Mouse (Mus musculus) neural tube, embryonic 13.5 days (tissue): ENCODE results near the gene Zbtb12. TPM values are rescaled to one million over a fixed set of nuclear protein-coding genes. Genes with fewer than 3 reads are reported as not detected.

Source experiments
- ATAC-seq: fragments of 200-750 bp; cut with Nextera tagmentation; 2 replicates; pipeline ENCODE4 v1.8.0; 2017; ENCODE audit warnings: low read depth, mild to moderate bottlenecking, moderate TSS enrichment, moderate library complexity
- H3K27ac ChIP-seq: fragments of 300-500 bp; sonication (generic); replicated peaks from 2 replicates; pipeline ENCODE4 v1.5.1; 2015; ENCODE audit warnings: moderate library complexity, mild to moderate bottlenecking, inconsistent platforms
- H3K27me3 ChIP-seq: fragments of 300-500 bp; sonication (generic); 2 replicates; pipeline ENCODE4 v1.6.1; 2015; ENCODE audit warnings: mild to moderate bottlenecking, inconsistent platforms
- H3K36me3 ChIP-seq: fragments of 300-500 bp; sonication (generic); 2 replicates; pipeline ENCODE4 v1.6.1; 2015; ENCODE audit warnings: mild to moderate bottlenecking, inconsistent platforms
- H3K4me1 ChIP-seq: fragments of 300-500 bp; sonication (generic); replicated peaks from 2 replicates; pipeline ENCODE4 v1.6.1; 2015; ENCODE audit warnings: inconsistent platforms
- H3K4me2 ChIP-seq: fragments of 300-500 bp; sonication (generic); 2 replicates; pipeline ENCODE4 v1.6.1; 2015; ENCODE audit warnings: inconsistent platforms, mild to moderate bottlenecking, moderate library complexity
- H3K4me3 ChIP-seq: fragments of 300-500 bp; sonication (generic); 2 replicates; pipeline ENCODE4 v1.5.1; 2015; ENCODE audit warnings: mild to moderate bottlenecking, inconsistent platforms
- H3K9ac ChIP-seq: fragments of 300-500 bp; sonication (generic); 2 replicates; pipeline ENCODE4 v1.6.1; 2015; ENCODE audit warnings: moderate library complexity, mild to moderate bottlenecking, inconsistent platforms
- H3K9me3 ChIP-seq: fragments of 300-500 bp; sonication (generic); 2 replicates; pipeline ENCODE4 v1.6.1; 2016; ENCODE audit warnings: inconsistent platforms
- WGBS: fragments of 180-500 bp; shearing (Covaris S2); methylation state at CpG from one replicate; pipeline ENCODE4 v1.1.7; 2015; 5-methylcytosine and 5-hydroxymethylcytosine counted together
- polyA plus RNA-seq: library from polyadenylated mRNA; unstranded; fragments of >200 nt; fragmentation: Nextera tagmentation; extraction: Ambion mirVana; gene quantifications from 2 replicates; pipeline ENCODE4 v1.2.1, GENCODE M21; 2015

Gene Zbtb12
- polyA plus RNA-seq, 1 experiment from 2014 or later = 10.4 TPM

DNA sequence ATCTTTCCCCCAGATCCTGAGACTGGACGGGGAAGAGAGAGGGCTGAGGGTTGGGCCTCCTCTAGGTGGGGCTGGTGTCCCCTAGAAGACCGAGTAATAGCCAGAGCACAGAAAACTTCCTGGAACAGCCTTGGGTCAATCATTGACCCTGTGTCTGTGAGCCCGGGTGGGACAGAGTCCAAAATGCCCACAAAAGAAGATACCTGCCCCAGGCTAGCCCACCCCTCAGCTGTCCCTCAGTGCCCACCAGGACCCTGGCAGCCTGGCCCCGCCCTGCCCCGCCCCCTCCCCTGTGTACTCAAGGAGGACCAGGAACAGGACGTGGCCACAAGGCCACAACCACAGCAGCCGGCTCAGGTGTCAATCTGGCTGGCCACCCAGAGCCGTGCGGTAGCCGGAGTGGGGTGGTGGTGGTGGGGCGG lies 36.1 kb downstream of the Zbtb12 start:
- 16% methylated on average over 10 of the region's 11 CpGs for WGBS
- Histone ChIP-seq H3K36me3 (peaks cover 37% of the 10 kb centered on the region), H3K4me3 (no peak overlapping the region), H3K9ac (no peak overlapping the region), H3K4me2 (no peak overlapping the region), H3K27ac (no peak overlapping the region), H3K9me3 (no peaks in the 10 kb centered on the region), H3K27me3 (no peaks in the 10 kb centered on the region), H3K4me1 (no peaks in the 10 kb centered on the region; the same call in 1 of the 2 replicates)
- ATAC-seq = no peak

GRCm38 (mm10) chr17:34916316-34916715 lies 37.0 kb downstream of the Zbtb12 start:
- WGBS = 87% methylated on average over 5 of the region's 5 CpGs
- no peak overlapping the region for H3K9ac ChIP-seq
- H3K9me3 ChIP-seq = no peaks in the 10 kb centered on the region

DNA sequence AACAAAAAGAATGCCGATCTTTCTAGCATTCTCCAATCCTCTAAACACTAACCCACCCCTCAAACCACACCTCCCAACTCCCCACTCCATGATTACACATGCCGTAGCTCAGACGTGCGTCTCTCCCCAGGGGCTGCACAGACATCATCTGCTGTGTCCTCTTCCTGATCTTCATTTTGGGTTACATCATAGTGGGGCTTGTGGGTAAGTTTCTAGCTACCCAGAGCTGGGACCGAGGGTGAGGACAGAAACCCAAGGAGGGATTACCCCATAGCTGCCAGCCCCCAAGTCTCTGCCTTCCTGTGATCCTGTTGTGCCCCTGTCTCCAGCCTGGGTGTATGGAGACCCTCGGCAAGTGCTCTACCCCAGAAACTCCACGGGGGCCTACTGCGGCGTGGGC lies 37.9 kb downstream of the Zbtb12 start:
- Histone ChIP-seq H3K27ac (no peak overlapping the region), H3K4me1 (no peaks in the 10 kb centered on the region; the same call in 1 of the 2 replicates), H3K27me3 (no peaks in the 10 kb centered on the region), H3K9ac (no peak overlapping the region), H3K4me2 (no peak overlapping the region), H3K36me3 (peaks cover 19% of the 10 kb centered on the region), H3K4me3 (no peak overlapping the region), H3K9me3 (no peaks in the 10 kb centered on the region)
- WGBS = 81% methylated on average over 9 of the region's 9 CpGs
- ATAC-seq = no peak

More at GRCm38 (mm10) chr17:34916316-34916715, 37.0 kb downstream of the Zbtb12 start:
- no peak for ATAC-seq
- Histone ChIP-seq H3K27ac (no peak overlapping the region), H3K4me1 (no peaks in the 10 kb centered on the region; the same call in 1 of the 2 replicates), H3K4me2 (no peak overlapping the region), H3K36me3 (peaks cover 28% of the 10 kb centered on the region), H3K27me3 (no peaks in the 10 kb centered on the region), H3K4me3 (no peak overlapping the region)

- Histone ChIP-seq H3K27me3 (no peaks in the 10 kb centered on the region), H3K27ac (no peak overlapping the region), H3K36me3 (no peaks in the 10 kb centered on the region), H3K4me2 (no peak overlapping the region), H3K4me1 (no peaks in the 10 kb centered on the region), H3K9ac (no peak overlapping the region), H3K4me3 (no peak overlapping the region), H3K9me3 (no peaks in the 10 kb centered on the region)
- ATAC-seq = no peak
- WGBS = 54% methylated on average over 6 of the region's 6 CpGs
Observed at GRCm38 (mm10) chr17:34922939-34923338, 43.7 kb downstream of the Zbtb12 start.

GRCm38 (mm10) chr17:34924258-34924657 lies 45.0 kb downstream of the Zbtb12 start:
- Histone ChIP-seq H3K4me2 (no peak overlapping the region), H3K9me3 (no peaks in the 10 kb centered on the region), H3K36me3 (no peaks in the 10 kb centered on the region), H3K4me3 (no peak overlapping the region), H3K27ac (no peak overlapping the region), H3K4me1 (no peaks in the 10 kb centered on the region), H3K9ac (no peak overlapping the region), H3K27me3 (no peaks in the 10 kb centered on the region)
- no peak for ATAC-seq
- WGBS = 69% methylated on average over 5 of the region's 5 CpGs

DNA sequence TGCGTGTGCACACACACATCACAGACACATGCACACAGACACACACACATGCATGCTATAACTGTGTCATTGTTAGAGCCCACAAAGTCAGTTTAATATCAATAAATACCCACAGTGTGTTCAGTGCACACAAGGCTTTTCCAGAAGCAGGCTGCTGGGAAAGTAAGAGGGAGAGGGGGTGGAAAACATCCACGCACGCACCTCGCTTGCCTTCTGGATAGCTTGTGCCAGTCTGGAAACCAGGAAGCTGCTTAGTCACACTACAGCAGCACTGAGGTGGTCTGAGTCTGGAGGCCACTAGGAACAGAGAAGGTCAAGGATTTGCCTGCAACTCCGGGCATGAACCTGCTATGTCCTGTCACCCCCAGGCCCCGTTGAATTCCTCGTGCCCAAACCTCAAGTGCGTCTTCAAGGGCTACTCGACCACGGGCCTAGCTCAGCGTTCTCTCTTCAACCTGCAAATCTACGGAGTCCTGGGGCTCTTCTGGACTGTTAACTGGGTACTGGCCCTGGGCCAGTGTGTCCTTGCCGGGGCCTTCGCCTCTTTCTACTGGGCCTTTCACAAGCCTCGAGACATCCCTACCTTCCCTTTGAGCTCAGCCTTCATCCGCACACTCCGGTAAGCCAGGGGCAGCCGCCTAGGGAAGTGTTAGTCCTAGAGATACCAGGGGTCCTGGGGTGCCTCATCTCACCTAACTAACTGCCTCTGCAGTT lies 48.2 kb downstream of the Zbtb12 start:
- Histone ChIP-seq H3K4me3 (no peak overlapping the region), H3K4me1 (peaks cover 11% of the 10 kb centered on the region), H3K4me2 (no peak overlapping the region), H3K27me3 (no peaks in the 10 kb centered on the region), H3K36me3 (no peaks in the 10 kb centered on the region), H3K27ac (no peak overlapping the region), H3K9ac (no peak overlapping the region), H3K9me3 (no peaks in the 10 kb centered on the region)
- no peak for ATAC-seq
- 87% methylated on average over 18 of the region's 18 CpGs for WGBS

DNA sequence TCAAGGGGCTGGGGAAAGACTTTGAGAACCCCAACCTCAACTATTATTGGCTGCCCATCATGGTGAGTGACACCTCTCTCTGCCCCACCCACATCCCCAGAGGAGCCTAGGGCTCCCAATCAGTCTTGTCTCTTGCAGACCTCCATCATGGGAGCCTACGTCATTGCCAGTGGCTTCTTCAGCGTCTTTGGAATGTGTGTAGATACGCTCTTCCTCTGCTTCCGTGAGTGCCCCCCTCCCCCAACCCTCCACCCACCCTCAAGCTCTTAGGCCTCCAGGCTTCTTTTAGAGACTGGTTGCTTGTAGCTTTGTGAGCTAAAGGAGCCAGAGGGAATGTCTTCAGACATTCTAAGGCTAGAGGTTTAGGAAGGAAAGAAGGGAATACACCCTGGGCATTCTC lies 49.6 kb downstream of the Zbtb12 start:
- peaks cover 2% of the 10 kb centered on the region; the same call in 1 of the 2 replicates for H3K36me3 ChIP-seq
- WGBS = 72% methylated on average over 4 of the region's 4 CpGs
- peaks cover 12% of the 10 kb centered on the region for H3K4me1 ChIP-seq
- no peak overlapping the region for H3K27ac ChIP-seq
- no peak overlapping the region for H3K9ac ChIP-seq
- ATAC-seq = no peak
- H3K4me2 ChIP-seq = no peak overlapping the region
- no peaks in the 10 kb centered on the region for H3K27me3 ChIP-seq
- H3K4me3 ChIP-seq = no peak overlapping the region
- no peaks in the 10 kb centered on the region for H3K9me3 ChIP-seq

- under 1% methylated on average over 36 of the region's 38 CpGs for whole genome bisulfite sequencing
- Histone ChIP-seq H3K36me3 (peaks cover 20% of the 10 kb centered on the region), H3K4me3 (peak within 1 kb of the TSS; percentile 68), H3K4me1 (peaks cover 12% of the 10 kb centered on the region), H3K27me3 (no peaks in the 10 kb centered on the region), H3K27ac (peak within 1 kb of the TSS; percentile 71), H3K9ac (peak within 1 kb of the TSS; percentile 84), H3K9me3 (no peaks in the 10 kb centered on the region), H3K4me2 (peak within 1 kb of the TSS; percentile 92)
- ATAC-seq = peak; percentile 97
Observed at GRCm38 (mm10) chr17:34931061-34931734, 51.9 kb downstream of the Zbtb12 start, which contains the start of gene Neu1. Gene Neu1, plus strand, starts transcription at chr17:34931253.

- Histone ChIP-seq H3K4me3 (peak overlapping the region; percentile 68), H3K36me3 (peaks cover 20% of the 10 kb centered on the region), H3K27me3 (no peaks in the 10 kb centered on the region), H3K9ac (peak overlapping the region; percentile 84), H3K27ac (peak overlapping the region; percentile 71), H3K4me1 (peaks cover 12% of the 10 kb centered on the region), H3K4me2 (peak overlapping the region; percentile 92), H3K9me3 (no peaks in the 10 kb centered on the region)
- 7% methylated on average over 14 of the region's 14 CpGs for WGBS
- ATAC-seq = peak; percentile 60; the same call in 1 of the 2 replicates
Observed at GRCm38 (mm10) chr17:34931735-34932098, 52.4 kb downstream of the Zbtb12 start.

DNA sequence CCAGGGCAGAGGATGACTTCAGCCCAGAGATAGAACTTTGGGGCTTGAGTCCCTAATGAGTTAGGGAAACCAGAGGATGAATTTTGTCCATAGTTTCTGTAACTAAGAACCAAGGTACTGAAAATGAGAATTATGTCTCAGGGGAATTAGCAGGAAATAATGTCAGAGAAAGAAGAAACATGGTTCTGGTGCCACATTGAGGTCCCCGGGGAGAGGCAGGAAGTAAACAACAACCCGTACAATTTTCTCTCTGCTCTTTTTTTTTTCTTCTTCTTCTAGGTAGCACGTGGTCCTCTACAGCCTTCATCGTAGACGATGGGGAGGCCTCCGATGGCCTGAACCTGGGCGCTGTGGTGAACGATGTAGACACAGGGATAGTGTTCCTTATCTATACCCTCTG lies 53.0 kb downstream of the Zbtb12 start:
- Histone ChIP-seq H3K4me2 (peak overlapping the region; percentile 92), H3K4me1 (peaks cover 12% of the 10 kb centered on the region), H3K4me3 (peak overlapping the region; percentile 68), H3K9ac (peak overlapping the region; percentile 84), H3K9me3 (no peaks in the 10 kb centered on the region), H3K27me3 (no peaks in the 10 kb centered on the region), H3K36me3 (peaks cover 20% of the 10 kb centered on the region), H3K27ac (no peak overlapping the region)
- 90% methylated on average over 8 of the region's 8 CpGs for WGBS
- no peak for ATAC-seq

DNA sequence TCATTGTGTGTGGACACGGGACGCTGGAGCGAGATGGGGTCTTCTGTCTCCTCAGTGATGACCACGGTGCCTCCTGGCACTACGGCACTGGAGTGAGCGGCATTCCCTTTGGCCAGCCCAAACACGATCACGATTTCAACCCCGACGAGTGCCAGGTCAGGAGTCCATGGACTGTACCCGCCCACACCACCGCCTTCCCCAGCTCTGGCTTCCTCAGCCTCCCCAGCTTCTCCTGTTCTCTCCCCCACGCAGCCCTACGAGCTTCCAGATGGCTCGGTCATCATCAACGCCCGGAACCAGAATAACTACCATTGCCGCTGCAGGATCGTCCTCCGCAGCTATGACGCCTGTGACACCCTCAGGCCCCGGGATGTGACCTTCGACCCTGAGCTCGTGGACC lies 54.7 kb downstream of the Zbtb12 start:
- ATAC-seq = no peak
- WGBS = 78% methylated on average over 24 of the region's 24 CpGs

GRCm38 (mm10) chr17:34934830-34935229 lies 55.5 kb downstream of the Zbtb12 start:
- H3K36me3 ChIP-seq = peaks cover 20% of the 10 kb centered on the region
- WGBS = 57% methylated on average over 8 of the region's 8 CpGs

More for the DNA sequence above, 54.7 kb downstream of the Zbtb12 start:
- peaks cover 20% of the 10 kb centered on the region for H3K36me3 ChIP-seq
- no peak overlapping the region for H3K4me3 ChIP-seq
- H3K4me2 ChIP-seq = no peak overlapping the region
- H3K9ac ChIP-seq = no peak overlapping the region
- no peaks in the 10 kb centered on the region for H3K9me3 ChIP-seq
- H3K4me1 ChIP-seq = peaks cover 12% of the 10 kb centered on the region
- no peak overlapping the region for H3K27ac ChIP-seq
- H3K27me3 ChIP-seq = no peaks in the 10 kb centered on the region

More at GRCm38 (mm10) chr17:34934830-34935229, 55.5 kb downstream of the Zbtb12 start:
- Histone ChIP-seq H3K9ac (no peak overlapping the region), H3K4me3 (no peak overlapping the region), H3K4me2 (no peak overlapping the region), H3K9me3 (no peaks in the 10 kb centered on the region), H3K4me1 (peaks cover 12% of the 10 kb centered on the region), H3K27ac (no peak overlapping the region), H3K27me3 (no peaks in the 10 kb centered on the region)
- no peak for ATAC-seq
